Mouse (Mus musculus): ENCODE results near the gene Frzb.

DNA sequence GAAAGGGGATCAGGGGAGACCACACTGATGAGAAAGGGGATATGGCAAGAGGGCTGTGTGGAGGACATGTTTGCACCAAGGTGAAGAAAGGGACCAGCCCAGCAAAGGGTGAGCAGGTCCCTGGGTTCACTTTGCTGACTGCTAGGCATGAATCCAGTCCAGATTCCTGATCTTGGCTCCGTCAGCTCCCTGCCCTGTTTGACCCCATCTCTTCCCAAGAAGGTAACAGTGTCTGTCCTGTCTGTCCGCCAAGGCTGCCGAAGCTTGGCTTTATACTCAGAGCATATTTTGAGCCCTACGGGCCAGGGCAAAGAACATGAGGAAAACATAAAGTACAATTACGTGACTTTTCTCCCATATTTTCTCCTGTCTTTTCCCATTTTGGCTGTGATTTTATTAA lies 67.6 kb downstream of the Frzb start:
- no peak for TF ChIP-seq CTCF (IDR thresholded peaks at IDR 0.05; ENCODE audit: extremely low read depth, insufficient read length, insufficient replicate concordance, low read depth, low read length)
- no peak for TF ChIP-seq POLR2A (IDR thresholded peaks at IDR 0.05; ENCODE audit: low read depth, low read length)

All from small intestine, adult 2 months (tissue).